17 mouse cellular contexts compared by ENCODE assay signal in genomic region chr16:21465868-21466267, GRCm38 (mm10).
"Had no signal": no experiment of that assay in that cellular context is flagged by ENCODE, and none has a peak within 500 bp of the region (broad histone marks: within the 10 kb centered on the region; RNA-seq: fewer than 3 reads in every experiment).

No protein-coding gene starts in this region.

- H3K4me2 ChIP-seq: lung, embryonic 14.5 days; midbrain, embryonic 12.5 days; neural tube, embryonic 13.5 days; neural tube, embryonic 15.5 days had no signal

- H3K4me3 ChIP-seq: midbrain, embryonic 10.5 days; midbrain, embryonic 12.5 days; myocyte; neural tube, embryonic 13.5 days; neural tube, embryonic 15.5 days had no signal

- H3K9me3 ChIP-seq: midbrain, embryonic 12.5 days; neural tube, embryonic 13.5 days; neural tube, embryonic 15.5 days had no signal

- H3K4me1 ChIP-seq: midbrain, embryonic 12.5 days; neural tube, embryonic 13.5 days; neural tube, embryonic 15.5 days had no signal

- H3K9ac ChIP-seq: liver, embryonic 14.5 days; lung, embryonic 14.5 days; midbrain, embryonic 12.5 days; neural tube, embryonic 13.5 days; neural tube, embryonic 15.5 days had no signal

- DNase-seq: lung, adult 18-20 months; lung, embryonic 14.5 days; lung, postnatal 10 days; lung, postnatal 4 days; midbrain, embryonic 14.5 days; retina, postnatal 1 day; right cerebral cortex, adult 18-20 months; right cerebral cortex, postnatal 25 days; right cerebral cortex, postnatal 4 days; spleen, adult 18-20 months had no signal

- H3K27ac ChIP-seq: liver, embryonic 14.5 days; midbrain, embryonic 10.5 days; midbrain, embryonic 12.5 days; neural tube, embryonic 13.5 days; neural tube, embryonic 15.5 days had no signal

- ATAC-seq: midbrain, embryonic 16.5 days had no signal

- H3K27me3 ChIP-seq: midbrain, embryonic 12.5 days; neural tube, embryonic 13.5 days; neural tube, embryonic 15.5 days had no signal
